Mouse (Mus musculus): ENCODE measurements at regions not wholly inside any gene's neighbourhood (a gene's known extent, or its start where the extent isn't known, plus 50 kb on each side); places are given as distances from the start of the nearest gene placed in this dataset.

DNA sequence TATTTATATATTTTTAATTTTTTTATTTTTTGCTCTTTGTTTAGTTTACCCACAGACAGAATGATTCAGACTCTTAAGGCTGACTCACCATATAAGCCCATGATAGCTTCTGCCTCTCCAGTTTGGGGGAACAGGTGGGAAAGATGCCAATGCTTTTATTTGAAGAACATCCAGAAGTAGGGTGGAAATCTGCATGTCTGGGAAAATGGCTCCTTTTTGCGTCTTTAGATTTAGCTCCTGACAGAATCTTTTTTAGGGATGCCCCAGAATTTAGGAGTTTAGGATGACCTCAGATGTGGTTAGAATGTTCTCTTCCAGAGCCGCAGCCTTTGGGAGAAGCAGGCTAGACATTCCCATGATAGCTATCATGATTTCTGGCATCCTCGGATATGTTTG, 167.9 kb upstream of the Tgfbr2 start:
- Histone ChIP-seq H3K27ac (ENCODE audit: insufficient read depth, low read length) (no peak overlapping the region), H3K4me3 (ENCODE audit: extremely low read depth, insufficient read depth, insufficient read length) (no peak overlapping the region), H3K27me3 (ENCODE audit: control insufficient read depth, insufficient read depth, low read length) (no peaks in the 10 kb centered on the region), H3K36me3 (ENCODE audit: control insufficient read depth, insufficient read depth, low read length) (no peaks in the 10 kb centered on the region), H3K4me1 (ENCODE audit: control insufficient read depth, insufficient read depth, insufficient read length) (peaks cover 8% of the 10 kb centered on the region; the same call in 1 of the 2 replicates)
- WGBS, result 95% methylated on average over 3 of the region's 3 CpGs
- TF ChIP-seq POLR2A (IDR thresholded peaks at IDR 0.05; ENCODE audit: low read depth, low read length), result no peak
- no peak for TF ChIP-seq CTCF (IDR thresholded peaks at IDR 0.05; ENCODE audit: extremely low read depth, insufficient read depth, insufficient read length, insufficient replicate concordance)
- DNase-seq (ENCODE audit: low read depth in 1 of 2, low spot score in 2 of 2), result no peak

DNA sequence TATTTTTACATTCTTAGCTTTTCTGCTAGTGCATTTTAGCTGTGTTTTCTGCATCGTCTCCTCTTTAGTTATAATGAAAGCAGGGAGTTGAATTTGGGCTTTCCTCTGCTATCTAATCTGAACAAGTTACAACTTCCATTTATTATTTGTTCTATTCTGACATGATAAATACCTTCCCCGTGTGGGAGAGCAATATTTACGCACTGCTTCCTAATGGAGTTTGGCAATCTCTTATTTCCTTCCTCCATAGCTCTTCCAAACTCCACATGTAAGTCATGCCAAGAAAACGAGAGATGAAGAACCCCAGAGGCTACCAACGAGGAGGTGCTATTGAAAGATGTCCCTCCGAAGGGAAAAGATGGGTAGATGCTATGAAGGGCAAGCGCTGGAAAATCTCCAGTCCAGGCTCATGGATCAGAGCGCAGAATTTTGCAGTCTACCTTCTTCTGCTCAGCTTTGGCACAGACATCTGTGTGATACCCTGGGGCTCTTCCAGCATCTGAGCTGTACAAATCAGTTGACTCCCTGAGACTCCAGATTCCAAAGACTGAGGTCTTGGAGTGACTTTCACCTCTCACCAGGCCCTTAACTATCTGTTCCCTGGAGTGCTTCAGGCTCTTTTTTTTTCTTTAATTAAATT, 167.4 kb upstream of the Tgfbr2 start:
- H3K4me1 ChIP-seq (ENCODE audit: control insufficient read depth, insufficient read depth, insufficient read length), result peaks cover 12% of the 10 kb centered on the region; the same call in 1 of the 2 replicates
- WGBS, result 81% methylated on average over 8 of the region's 8 CpGs
- DNase-seq (ENCODE audit: low read depth in 1 of 2, low spot score in 2 of 2), result no peak
- H3K27ac ChIP-seq (ENCODE audit: insufficient read depth, low read length), result no peak overlapping the region
- no peak overlapping the region for H3K4me3 ChIP-seq (ENCODE audit: extremely low read depth, insufficient read depth, insufficient read length)
- TF ChIP-seq CTCF (IDR thresholded peaks at IDR 0.05; ENCODE audit: extremely low read depth, insufficient read depth, insufficient read length, insufficient replicate concordance) (no peak), POLR2A (IDR thresholded peaks at IDR 0.05; ENCODE audit: low read depth, low read length) (no peak)
- H3K36me3 ChIP-seq (ENCODE audit: control insufficient read depth, insufficient read depth, low read length), result no peaks in the 10 kb centered on the region
- H3K27me3 ChIP-seq (ENCODE audit: control insufficient read depth, insufficient read depth, low read length), result no peaks in the 10 kb centered on the region

DNA sequence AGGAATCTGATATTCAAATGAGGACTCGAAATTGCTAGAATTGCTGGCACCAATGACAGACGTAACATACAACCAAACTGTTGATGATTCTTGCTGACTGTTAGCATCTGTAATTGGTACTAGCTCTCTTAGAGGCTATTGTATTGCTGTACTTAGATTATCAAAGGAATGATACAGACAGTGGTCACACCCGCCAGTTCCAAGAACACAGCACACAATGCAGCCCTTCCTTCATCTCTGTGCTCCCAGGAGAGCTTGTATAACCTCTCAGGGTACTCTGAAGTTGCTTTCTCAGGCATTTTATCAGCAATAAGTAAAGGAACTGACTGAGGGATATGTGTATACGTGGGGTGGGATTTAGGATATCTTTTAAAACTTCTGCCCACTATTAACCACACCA, 166.8 kb upstream of the Tgfbr2 start:
- H3K27me3 ChIP-seq (ENCODE audit: control insufficient read depth, insufficient read depth, low read length), result no peaks in the 10 kb centered on the region
- no peak overlapping the region for H3K4me3 ChIP-seq (ENCODE audit: extremely low read depth, insufficient read depth, insufficient read length)
- DNase-seq (ENCODE audit: low read depth in 1 of 2, low spot score in 2 of 2), result no peak
- TF ChIP-seq CTCF (IDR thresholded peaks at IDR 0.05; ENCODE audit: extremely low read depth, insufficient read depth, insufficient read length, insufficient replicate concordance) (no peak), POLR2A (IDR thresholded peaks at IDR 0.05; ENCODE audit: low read depth, low read length) (no peak)
- H3K4me1 ChIP-seq (ENCODE audit: control insufficient read depth, insufficient read depth, insufficient read length), result peaks cover 17% of the 10 kb centered on the region; the same call in 1 of the 2 replicates
- H3K36me3 ChIP-seq (ENCODE audit: control insufficient read depth, insufficient read depth, low read length), result no peaks in the 10 kb centered on the region
- WGBS, result 68% methylated on average over 4 of the region's 4 CpGs
- no peak overlapping the region for H3K27ac ChIP-seq (ENCODE audit: insufficient read depth, low read length)

DNA sequence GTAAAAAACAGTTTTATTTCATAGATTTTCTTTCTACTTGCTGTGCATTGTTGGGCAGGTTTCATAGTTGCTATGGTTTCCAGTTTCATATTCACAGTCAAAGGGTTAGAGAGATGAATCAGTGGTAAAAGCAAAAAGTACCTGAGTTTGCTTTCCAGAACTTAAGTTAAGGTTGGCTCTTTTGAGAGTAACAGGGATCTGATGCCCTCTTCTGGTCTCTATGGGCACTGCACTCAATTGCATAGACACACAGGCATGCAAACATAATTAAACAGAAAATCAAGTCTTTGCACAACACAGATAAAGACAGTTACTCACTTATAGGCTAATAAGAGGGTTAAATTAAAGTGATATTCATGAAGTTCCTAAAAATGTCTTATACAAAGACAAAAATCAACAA, 165.8 kb upstream of the Tgfbr2 start:
- Histone ChIP-seq H3K4me3 (ENCODE audit: extremely low read depth, insufficient read depth, insufficient read length) (no peak overlapping the region), H3K27me3 (ENCODE audit: control insufficient read depth, insufficient read depth, low read length) (no peaks in the 10 kb centered on the region), H3K36me3 (ENCODE audit: control insufficient read depth, insufficient read depth, low read length) (no peaks in the 10 kb centered on the region), H3K27ac (ENCODE audit: insufficient read depth, low read length) (no peak overlapping the region), H3K4me1 (ENCODE audit: control insufficient read depth, insufficient read depth, insufficient read length) (peaks cover 19% of the 10 kb centered on the region; the same call in 1 of the 2 replicates)
- DNase-seq (ENCODE audit: low read depth in 1 of 2, low spot score in 2 of 2), result peak; percentile 24 to 61
- TF ChIP-seq CTCF (IDR thresholded peaks at IDR 0.05; ENCODE audit: extremely low read depth, insufficient read depth, insufficient read length, insufficient replicate concordance), result no peak
- TF ChIP-seq POLR2A (IDR thresholded peaks at IDR 0.05; ENCODE audit: low read depth, low read length), result no peak

DNA sequence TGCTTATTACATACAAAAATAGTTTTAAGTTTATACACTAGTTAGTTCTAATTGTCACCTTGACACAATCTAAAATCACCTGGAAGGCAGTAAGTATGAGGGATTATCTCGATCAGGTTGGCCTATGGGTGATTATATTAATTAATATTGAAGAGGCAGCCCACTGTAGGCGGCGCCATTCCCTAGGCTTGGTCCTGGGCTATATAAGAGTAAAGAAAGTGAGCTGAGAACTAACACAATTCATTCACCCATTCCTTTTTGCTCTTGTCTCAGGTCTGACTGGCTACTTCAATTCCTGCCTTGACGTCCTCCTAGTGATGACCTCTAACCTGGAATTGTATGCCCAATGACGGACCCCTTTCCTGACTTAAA, 163.6 kb upstream of the Tgfbr2 start:
- Histone ChIP-seq H3K27ac (ENCODE audit: insufficient read depth, low read length) (peak overlapping the region; percentile 89), H3K4me3 (ENCODE audit: extremely low read depth, insufficient read depth, insufficient read length) (no peak overlapping the region), H3K27me3 (ENCODE audit: control insufficient read depth, insufficient read depth, low read length) (no peaks in the 10 kb centered on the region), H3K4me1 (ENCODE audit: control insufficient read depth, insufficient read depth, insufficient read length) (peaks cover 19% of the 10 kb centered on the region; the same call in 1 of the 2 replicates), H3K36me3 (ENCODE audit: control insufficient read depth, insufficient read depth, low read length) (no peaks in the 10 kb centered on the region)
- 92% methylated on average over 5 of the region's 5 CpGs for WGBS
- no peak for DNase-seq (ENCODE audit: low read depth in 1 of 2, low spot score in 2 of 2)
- no peak for TF ChIP-seq POLR2A (IDR thresholded peaks at IDR 0.05; ENCODE audit: low read depth, low read length)
- no peak for TF ChIP-seq CTCF (IDR thresholded peaks at IDR 0.05; ENCODE audit: extremely low read depth, insufficient read depth, insufficient read length, insufficient replicate concordance)

DNA sequence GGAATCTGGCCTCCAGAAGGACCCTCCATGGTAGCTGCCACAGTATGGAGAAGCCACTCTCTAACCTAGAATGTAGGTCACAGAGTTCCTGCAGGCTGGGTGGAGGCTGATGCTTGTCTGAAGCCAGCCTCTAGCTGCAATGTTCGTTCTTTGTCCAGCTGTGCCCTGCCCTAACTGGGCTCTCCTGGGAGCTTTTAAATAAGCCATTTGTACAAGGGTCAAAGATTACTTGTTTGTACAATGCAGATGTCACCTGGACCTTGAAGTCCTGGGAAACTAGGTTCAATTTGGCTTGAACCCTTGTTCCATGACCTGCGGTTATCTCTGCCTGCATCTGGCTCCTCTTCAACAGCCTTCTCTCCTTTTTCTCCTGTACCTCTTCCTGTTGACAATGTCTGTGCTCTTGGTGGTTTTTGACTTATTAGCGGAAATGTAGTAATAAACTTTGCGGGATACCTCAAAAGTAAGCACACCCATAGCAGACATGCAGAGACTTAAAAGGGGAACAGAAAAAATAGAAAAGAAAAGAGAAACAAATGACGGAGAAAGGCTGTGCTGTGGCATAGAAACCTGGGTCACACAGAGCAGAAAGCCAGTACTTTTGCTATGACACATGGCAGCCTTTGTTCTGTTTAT, 163.1 kb upstream of the Tgfbr2 start:
- Histone ChIP-seq H3K27ac (ENCODE audit: insufficient read depth, low read length) (peak overlapping the region; percentile 91), H3K4me1 (ENCODE audit: control insufficient read depth, insufficient read depth, insufficient read length) (peaks cover 19% of the 10 kb centered on the region; the same call in 1 of the 2 replicates), H3K27me3 (ENCODE audit: control insufficient read depth, insufficient read depth, low read length) (no peaks in the 10 kb centered on the region), H3K4me3 (ENCODE audit: extremely low read depth, insufficient read depth, insufficient read length) (no peak overlapping the region), H3K36me3 (ENCODE audit: control insufficient read depth, insufficient read depth, low read length) (no peaks in the 10 kb centered on the region)
- DNase-seq (ENCODE audit: low read depth in 1 of 2, low spot score in 2 of 2), result peak; percentile 23 to 77
- WGBS, result 8% methylated on average over 5 of the region's 5 CpGs
- TF ChIP-seq CTCF (IDR thresholded peaks at IDR 0.05; ENCODE audit: extremely low read depth, insufficient read depth, insufficient read length, insufficient replicate concordance) (no peak), POLR2A (IDR thresholded peaks at IDR 0.05; ENCODE audit: low read depth, low read length) (no peak)

- no peaks in the 10 kb centered on the region for H3K27me3 ChIP-seq (ENCODE audit: control insufficient read depth, insufficient read depth, low read length)
- H3K4me3 ChIP-seq (ENCODE audit: extremely low read depth, insufficient read depth, insufficient read length), result no peak overlapping the region
- H3K36me3 ChIP-seq (ENCODE audit: control insufficient read depth, insufficient read depth, low read length), result no peaks in the 10 kb centered on the region
- no peak for DNase-seq (ENCODE audit: low read depth in 1 of 2, low spot score in 2 of 2)
- WGBS, result 55% methylated on average over 8 of the region's 8 CpGs
- H3K27ac ChIP-seq (ENCODE audit: insufficient read depth, low read length), result peak overlapping the region; percentile 91
- peaks cover 19% of the 10 kb centered on the region; the same call in 1 of the 2 replicates for H3K4me1 ChIP-seq (ENCODE audit: control insufficient read depth, insufficient read depth, insufficient read length)
- TF ChIP-seq POLR2A (IDR thresholded peaks at IDR 0.05; ENCODE audit: low read depth, low read length) (no peak), CTCF (IDR thresholded peaks at IDR 0.05; ENCODE audit: extremely low read depth, insufficient read depth, insufficient read length, insufficient replicate concordance) (no peak)
Measured at GRCm38 (mm10) chr9:116337446-116338010, 162.4 kb upstream of the Tgfbr2 start.

Measured in spleen, adult 2 months (tissue).